8 mouse cellular contexts compared by ENCODE assay signal in genomic region chr11:94210191-94211086, GRCm38 (mm10). TPM values are rescaled to one million over a fixed set of nuclear protein-coding genes. Genes with fewer than 3 reads are reported as not detected.
DNase-seq lines count a peak whose midpoint lies in the region; ATAC-seq and TF ChIP-seq lines count a peak whose summit lies in the region.

No protein-coding gene starts in this region.

- H3K9ac ChIP-seq in forebrain, postnatal 0 days, result peak overlapping the region; percentile 69
- peak overlapping the region; percentile 78 for H3K9ac ChIP-seq in lung, embryonic 16.5 days (ENCODE audit: low read length)

- H3K27ac ChIP-seq in forebrain, postnatal 0 days (ENCODE audit: low read depth, low read length), result peak overlapping the region; percentile 97
- H3K27ac ChIP-seq in lung, embryonic 16.5 days (ENCODE audit: low read length), result peak overlapping the region; percentile 98

- H3K36me3 ChIP-seq in G1E (replicated peaks), result peaks cover 13% of the 10 kb centered on the region
- peaks cover 12% of the 10 kb centered on the region for H3K36me3 ChIP-seq in forebrain, postnatal 0 days (ENCODE audit: insufficient read depth)
- peaks cover 5% of the 10 kb centered on the region for H3K36me3 ChIP-seq in lung, embryonic 16.5 days (ENCODE audit: control insufficient read depth, insufficient read depth, low read length)

- H3K4me3 ChIP-seq in G1E (ENCODE audit: low read depth, low read length), result peak overlapping the region; percentile 77
- peak overlapping the region; percentile 99 for H3K4me3 ChIP-seq in forebrain, postnatal 0 days (ENCODE audit: low read depth, low read length)
- peak overlapping the region; percentile 61 for H3K4me3 ChIP-seq in lung, embryonic 16.5 days (ENCODE audit: low read length)

- peak overlapping the region; percentile 98 for H3K4me2 ChIP-seq in forebrain, postnatal 0 days (ENCODE audit: low read depth)
- peak overlapping the region; percentile 97 for H3K4me2 ChIP-seq in lung, embryonic 16.5 days (ENCODE audit: low read depth, low read length)

- DNase-seq in G1E (ENCODE audit: low spot score), result peak; percentile 95
- peak; percentile 90 to 97 for DNase-seq in cerebellum, adult 18-20 months
- peak; percentile 94 for DNase-seq in forebrain, postnatal 0 days
- DNase-seq in layer of hippocampus, adult 9-10 months (ENCODE audit: low spot score), result peak; percentile 76
- DNase-seq in ovary, postnatal 10 days (ENCODE audit: low spot score), result peak; percentile 83
- peak; percentile 74 to 86 for DNase-seq in thymus, postnatal 10 days (ENCODE audit: low spot score in 2 of 2)

- under 1% methylated on average over 51 of the region's 56 CpGs for WGBS in forebrain, postnatal 0 days
- 1% methylated on average over 48 of the region's 56 CpGs for WGBS in lung, embryonic 16.5 days

- H3K27me3 ChIP-seq in G1E (ENCODE audit: insufficient read depth, low read length), result peaks cover 3% of the 10 kb centered on the region
- H3K27me3 ChIP-seq in forebrain, postnatal 0 days (ENCODE audit: insufficient read depth, low read length), result no peaks in the 10 kb centered on the region
- no peaks in the 10 kb centered on the region for H3K27me3 ChIP-seq in lung, embryonic 16.5 days (ENCODE audit: control insufficient read depth, insufficient read depth, low read depth, low read length)

- H3K4me1 ChIP-seq in G1E (ENCODE audit: insufficient read depth, low read depth, low read length), result peaks cover 50% of the 10 kb centered on the region
- peaks cover 3% of the 10 kb centered on the region for H3K4me1 ChIP-seq in forebrain, postnatal 0 days (ENCODE audit: insufficient read depth)
- 0 out of 2 replicates have a peak, but pooled peaks cover 4% of the 10 kb centered on the region for H3K4me1 ChIP-seq in lung, embryonic 16.5 days (replicated peaks; ENCODE audit: control insufficient read depth, insufficient read depth, low read length)

- no peaks in the 10 kb centered on the region for H3K9me3 ChIP-seq in G1E (replicated peaks)
- no peaks in the 10 kb centered on the region for H3K9me3 ChIP-seq in forebrain, postnatal 0 days (ENCODE audit: low read length)
- H3K9me3 ChIP-seq in lung, embryonic 16.5 days (ENCODE audit: control insufficient read depth, low read length), result no peaks in the 10 kb centered on the region

- no peak for TF ChIP-seq CTCF in G1E (IDR thresholded peaks at IDR 0.05; ENCODE audit: low read depth, low read length)
- 0 out of 2 replicates have a peak, but pooled peaks have one; percentile 22 for TF ChIP-seq CTCF in forebrain, postnatal 0 days (IDR thresholded peaks at IDR 0.05; ENCODE audit: low read depth)

- peak; percentile 67 for ATAC-seq in G1E (ENCODE audit: extremely low read depth, insufficient number of reproducible peaks, low FRiP score, poor library complexity, severe bottlenecking)
- ATAC-seq in forebrain, postnatal 0 days, result peak; percentile 70
- ATAC-seq in hematopoietic stem cell, adult 5-6 weeks (replicated peaks in 1 of 2; ENCODE audit: insufficient read depth in 1 of 2, low FRiP score in 2 of 2, low TSS enrichment in 1 of 2, low read depth in 1 of 2, poor library complexity in 2 of 2, severe bottlenecking in 2 of 2), result peak; percentile 74 to 75
- ATAC-seq in lung, embryonic 16.5 days (ENCODE audit: low read depth), result peak; percentile 80

RNA-seq across cellular contexts. Expression of gene Tob1, which starts 0.8 kb away (rescaled TPM):
- total RNA-seq in G1E (2014; fragmentation: Nextera tagmentation) (28.6 and 35.0 TPM in 2 replicates), G1E (2017) (9.9 and 11.6 TPM in 2 replicates)
- polyA plus RNA-seq in G1E (2012), result 10.5 and 11.1 TPM in 2 replicates
- 12.5 and 17.3 TPM in 2 replicates for total RNA-seq in forebrain, postnatal 0 days (2014; rRNA removed)
- polyA plus RNA-seq in forebrain, postnatal 0 days (2015; fragmentation: Nextera tagmentation; extraction: Ambion mirVana), result 27.9 and 31.6 TPM in 2 replicates
- total RNA-seq in hematopoietic stem cell, adult 5-6 weeks (2017), result 17.1 and 22.6 TPM in 2 replicates
- polyA plus RNA-seq in lung, embryonic 16.5 days (2015; fragmentation: Nextera tagmentation; extraction: Ambion mirVana), result 25.8 and 28.9 TPM in 2 replicates

RNA-seq across cellular contexts. Expression of gene Wfikkn2, which starts 35.4 kb away (rescaled TPM):
- total RNA-seq in G1E (2014; fragmentation: Nextera tagmentation) (not detected in 2 replicates), G1E (2017) (0.05 TPM in 1 of 2 replicates, not detected in the other)
- polyA plus RNA-seq in G1E (2012), result 0.03 TPM in 1 of 2 replicates, not detected in the other
- 5.9 and 6.4 TPM in 2 replicates for total RNA-seq in forebrain, postnatal 0 days (2014; rRNA removed)
- polyA plus RNA-seq in forebrain, postnatal 0 days (2015; fragmentation: Nextera tagmentation; extraction: Ambion mirVana), result 6.5 and 10.0 TPM in 2 replicates
- total RNA-seq in hematopoietic stem cell, adult 5-6 weeks (2017), result 0.30 and 0.50 TPM in 2 replicates
- 1.2 and 1.5 TPM in 2 replicates for polyA plus RNA-seq in lung, embryonic 16.5 days (2015; fragmentation: Nextera tagmentation; extraction: Ambion mirVana)

Comparison
In these comparisons a context has a peak if more than half of its experiments do, and no peak if none do; other contexts are left out.
1. Peak in every context shown above with its lines: DNase-seq, ATAC-seq, H3K4me3 ChIP-seq and H3K27ac ChIP-seq.